ENCODE assay signal across 21 mouse cellular contexts in the genomic region with DNA sequence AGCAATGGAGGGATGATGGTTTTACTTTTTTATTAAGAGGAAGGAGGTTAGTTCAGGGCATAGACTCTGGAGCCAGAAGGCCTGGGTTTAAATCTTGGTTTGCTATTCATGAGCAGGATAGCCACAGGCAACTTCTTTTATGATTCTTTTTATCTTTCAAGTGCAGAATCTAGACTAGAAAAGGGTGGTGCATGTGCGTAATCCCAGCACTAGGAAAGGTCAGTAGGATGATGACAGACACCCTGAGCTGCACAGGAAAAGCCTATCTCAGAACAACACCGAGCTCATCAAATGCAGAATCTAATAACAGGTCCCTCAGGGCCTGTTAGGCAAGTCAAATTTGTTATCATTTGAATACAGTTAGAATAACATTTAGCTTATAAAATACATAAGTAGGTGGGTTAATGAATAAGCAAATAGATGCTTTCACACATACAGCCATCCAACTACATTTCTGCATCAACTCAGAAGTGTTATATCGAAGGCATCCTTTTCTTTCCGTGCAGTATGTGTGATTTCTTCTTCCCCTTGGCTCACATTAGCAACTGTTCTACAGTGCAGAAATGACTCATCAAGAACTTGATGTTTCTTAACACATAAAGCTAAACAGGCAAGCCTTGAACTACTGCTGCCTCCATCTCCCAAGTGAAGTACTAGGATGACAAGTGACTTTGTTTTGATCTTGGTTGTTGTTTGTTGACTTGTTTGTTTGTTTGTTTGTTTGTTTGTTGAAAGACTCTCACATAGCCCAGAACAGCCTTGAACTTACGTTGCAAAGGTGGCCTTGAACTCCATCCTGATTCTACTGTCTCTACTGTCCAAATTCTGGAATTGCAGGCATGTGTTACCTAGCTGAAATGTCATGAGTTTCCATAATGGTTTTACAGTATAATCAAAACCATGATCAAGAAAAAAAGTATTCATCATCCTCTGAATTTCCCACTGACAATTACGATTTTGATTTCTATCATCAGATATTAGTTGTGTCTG. TPM values are rescaled to one million over a fixed set of nuclear protein-coding genes. Genes with fewer than 3 reads are reported as not detected.
DNase-seq lines count a peak whose midpoint lies in the region; ATAC-seq and TF ChIP-seq lines count a peak whose summit lies in the region.
"Had no signal": no experiment of that assay in that cellular context is flagged by ENCODE, and none has a peak within 500 bp of the region (broad histone marks: within the 10 kb centered on the region; RNA-seq: fewer than 3 reads in every experiment).

No protein-coding gene starts in this region.

- no peaks in the 10 kb centered on the region for H3K27me3 ChIP-seq in Patski
- H3K27me3 ChIP-seq: embryonic facial prominence, embryonic 15.5 days; heart, embryonic 15.5 days; liver, embryonic 12.5 days; midbrain, embryonic 12.5 days had no signal

- POLR2A ChIA-PET in Patski (lab: Charles Lee), result no interaction called here

- in situ Hi-C loops in Patski (cut with MboI; ENCODE audit: low pct_unique_long_range_greater_than_20kb), result no loop called here

- peak; percentile 13 for TF ChIP-seq CTCF in Patski (IDR thresholded peaks at IDR 0.05)

- no peak for ATAC-seq in Patski
- ATAC-seq in megakaryocyte-erythroid progenitor cell, adult 5-6 weeks (replicated peaks; ENCODE audit: low FRiP score, low TSS enrichment, poor library complexity, severe bottlenecking), result peak; percentile 81
- ATAC-seq: hindbrain, embryonic 16.5 days; liver, embryonic 12.5 days had no signal

- DNase-seq in frontal cortex, adult 2 months (ENCODE audit: extremely low spot score in 1 of 2, low spot score in 1 of 2), result peak; percentile 7 to 39
- no peak for DNase-seq in frontal cortex, postnatal 10 days (ENCODE audit: low spot score in 2 of 2)
- DNase-seq in 416B (ENCODE audit: low read depth) (peak; percentile 48), Patski (ENCODE audit: low read depth, low spot score) (no peak)
- DNase-seq in adrenal gland, adult 8-10 months, result no peak
- DNase-seq in B cell, adult 2 months, result no peak
- DNase-seq in left cerebral cortex, adult 18-20 months (ENCODE audit: low spot score in 2 of 2), result no peak
- DNase-seq: adrenal gland, postnatal 25 days; cerebellum, adult 2 months; cerebellum, postnatal 36 days; gastrocnemius, postnatal 25 days; kidney, adult 11 months; lung, embryonic 14.5 days; lung, postnatal 36 days; thymus, postnatal 14 days had no signal

- CTCF ChIA-PET in Patski (lab: Charles Lee), result interaction anchor here (1.3 to 1.9 kb wide), 4 partner anchors 9 to 33 kb away, joined by 3 to 5 read pairs (median 4); no protein-coding TSS in a partner anchor

RNA-seq across cellular contexts. Expression of a gene that starts 39.0 kb away (rescaled TPM):
- polyA plus RNA-seq in frontal cortex, adult 2 months (2012; rRNA removed), result 159 and 175 TPM in 2 replicates
- 1.6 TPM for polyA plus RNA-seq in Patski (2021)
- total RNA-seq in megakaryocyte-erythroid progenitor cell, adult 5-6 weeks (2014; fragmentation: Nextera tagmentation), result 9.0 and 13.1 TPM in 2 replicates
- 6.4 and 7.1 TPM in 2 replicates for total RNA-seq in megakaryocyte-erythroid progenitor cell, adult 5-6 weeks (2017)
- 10 to 100 TPM; 14.7 to 17.5 (median 15.3) TPM for total RNA-seq in adrenal gland, adult 8-10 months (2022)
- total RNA-seq in left cerebral cortex, adult 18-20 months (2021), result 100 to 1,000 TPM; 101 to 114 TPM

Comparison
In these comparisons a context has a peak if more than half of its experiments do, and no peak if none do; other contexts are left out.
1. DNase-seq: peak in frontal cortex, adult 2 months (2 of 2) and 416B (single experiment); none in frontal cortex, postnatal 10 days (0 of 2), Patski (single experiment), adrenal gland, adult 8-10 months (single experiment), B cell, adult 2 months (0 of 2) and left cerebral cortex, adult 18-20 months (0 of 2).
2. RNA of a gene that starts 39.0 kb away (total RNA-seq): 101 to 114 TPM in left cerebral cortex, adult 18-20 months; 14.7 to 17.5 TPM in adrenal gland, adult 8-10 months and 6.4 to 13.1 TPM in megakaryocyte-erythroid progenitor cell, adult 5-6 weeks; every median in the first group is over 4 times any median in the second.